9 mouse cellular contexts compared by ENCODE assay signal in the genomic region with DNA sequence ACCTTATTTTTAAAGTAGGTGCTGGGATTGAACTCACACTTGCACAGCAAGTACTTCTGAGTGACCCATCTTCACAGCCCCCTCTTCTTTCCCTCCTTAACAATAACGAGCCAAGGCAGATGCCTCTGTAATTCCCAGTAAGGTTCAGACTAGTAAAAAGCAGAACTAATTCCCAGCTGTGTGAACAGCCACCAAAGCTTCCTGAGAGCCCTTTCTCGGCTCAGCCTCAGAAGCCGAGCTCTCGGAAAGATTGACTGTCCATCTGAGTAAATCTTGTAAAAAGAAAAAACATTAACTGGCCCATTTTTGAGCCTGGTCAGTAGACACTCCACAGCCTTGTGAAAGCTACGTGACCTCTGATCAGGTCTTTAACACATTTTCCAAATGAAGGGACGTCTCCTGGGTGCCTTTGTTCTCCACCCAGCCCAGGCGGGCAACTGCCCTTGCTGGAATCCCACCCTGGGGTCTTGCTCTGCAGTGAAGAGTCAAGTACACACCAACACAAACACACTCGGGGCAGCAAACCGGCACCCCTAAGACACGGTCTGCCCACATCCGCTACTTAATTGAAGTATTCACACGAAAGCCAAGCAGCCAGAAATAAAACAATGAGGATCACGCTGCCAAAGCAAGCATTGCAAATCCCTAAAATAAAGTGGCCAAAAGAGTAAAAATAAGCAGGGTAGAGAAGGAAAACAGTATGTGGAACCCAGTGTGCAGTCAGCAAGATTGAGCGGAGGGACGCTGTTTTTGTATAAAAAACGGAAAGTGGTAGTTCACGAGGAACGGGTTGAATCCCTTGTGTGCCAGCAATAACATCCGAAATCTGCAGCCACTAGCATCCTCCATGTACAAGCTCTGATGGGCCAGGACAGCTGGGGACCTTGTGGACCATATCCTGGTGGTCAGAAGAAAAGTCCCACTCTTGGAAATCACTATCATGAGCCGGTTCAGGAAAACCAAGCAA.
DNase-seq lines count a peak whose midpoint lies in the region; ATAC-seq and TF ChIP-seq lines count a peak whose summit lies in the region.
"Had no signal": no experiment of that assay in that cellular context is flagged by ENCODE, and none has a peak within 500 bp of the region (broad histone marks: within the 10 kb centered on the region; RNA-seq: fewer than 3 reads in every experiment).

No protein-coding gene starts in this region.

- TF ChIP-seq POLR2A in kidney, adult 2 months (IDR thresholded peaks at IDR 0.05; ENCODE audit: low read depth, low read length) = no peak

- H3K4me2 ChIP-seq in hindbrain, embryonic 12.5 days (replicated peaks) = peak overlapping the region; percentile 41
- peak overlapping the region; percentile 28 for H3K4me2 ChIP-seq in midbrain, embryonic 16.5 days (ENCODE audit: low read length)

- no peaks in the 10 kb centered on the region for H3K9me3 ChIP-seq in hindbrain, embryonic 12.5 days (replicated peaks)
- no peaks in the 10 kb centered on the region for H3K9me3 ChIP-seq in midbrain, embryonic 16.5 days (replicated peaks; ENCODE audit: control insufficient read depth, low read length, poor library complexity, severe bottlenecking)

- no peak for TF ChIP-seq CTCF in kidney, adult 2 months (conservative IDR thresholded peaks at IDR 0.05; ENCODE audit: insufficient read depth, insufficient read length, low read depth, low read length)

- H3K27ac ChIP-seq in kidney, adult 2 months (ENCODE audit: insufficient read depth, low read depth, low read length) = peak overlapping the region; percentile 9
- H3K27ac ChIP-seq in hindbrain, embryonic 12.5 days = 0 out of 2 replicates have a peak overlapping the region, but pooled peaks have one; percentile 31
- H3K27ac ChIP-seq in midbrain, embryonic 16.5 days (ENCODE audit: low read length) = peak overlapping the region; percentile 24; the same call in 1 of the 2 replicates
- H3K27ac ChIP-seq: macrophage had no signal

- H3K4me1 ChIP-seq in kidney, adult 2 months (ENCODE audit: control insufficient read depth, insufficient read depth, low read length) = peaks cover 20% of the 10 kb centered on the region
- H3K4me1 ChIP-seq in hindbrain, embryonic 12.5 days = peaks cover 26% of the 10 kb centered on the region
- H3K4me1 ChIP-seq in midbrain, embryonic 16.5 days (ENCODE audit: control insufficient read depth, insufficient read depth, low read length) = peaks cover 23% of the 10 kb centered on the region

- no peaks in the 10 kb centered on the region for H3K27me3 ChIP-seq in kidney, adult 2 months (replicated peaks; ENCODE audit: control insufficient read depth, insufficient read depth, low read length)
- no peaks in the 10 kb centered on the region for H3K27me3 ChIP-seq in hindbrain, embryonic 12.5 days
- no peaks in the 10 kb centered on the region for H3K27me3 ChIP-seq in midbrain, embryonic 16.5 days (ENCODE audit: control insufficient read depth, insufficient read depth, low read depth, low read length)

- DNase-seq in kidney, adult 2 months = peak; percentile 43
- DNase-seq in kidney, adult 11 months = no peak
- DNase-seq in fibroblast of lung, adult 2 months (ENCODE audit: low read depth) = peak; percentile 54
- DNase-seq in cerebellum, adult 8-10 months = no peak
- no peak for DNase-seq in thymus, postnatal 14 days
- DNase-seq in urinary bladder, adult 18-20 months (ENCODE audit: low spot score in 2 of 2) = no peak

- no peaks in the 10 kb centered on the region for H3K36me3 ChIP-seq in kidney, adult 2 months (ENCODE audit: control insufficient read depth, insufficient read depth, low read length)
- H3K36me3 ChIP-seq in hindbrain, embryonic 12.5 days = no peaks in the 10 kb centered on the region
- H3K36me3 ChIP-seq in midbrain, embryonic 16.5 days (ENCODE audit: control insufficient read depth, insufficient read depth, low read length) = no peaks in the 10 kb centered on the region

- H3K9ac ChIP-seq in hindbrain, embryonic 12.5 days = no peak overlapping the region
- H3K9ac ChIP-seq in midbrain, embryonic 16.5 days (ENCODE audit: low read depth, low read length) = peak overlapping the region; percentile 13; the same call in 1 of the 2 replicates

- WGBS in kidney, adult 2 months = 46% methylated on average over 20 of the region's 20 CpGs
- WGBS in hindbrain, embryonic 12.5 days = 29% methylated on average over 20 of the region's 20 CpGs
- WGBS in midbrain, embryonic 16.5 days = 20% methylated on average over 20 of the region's 20 CpGs

- peak overlapping the region; percentile 10 for H3K4me3 ChIP-seq in kidney, adult 2 months (ENCODE audit: insufficient read depth, low read depth, low read length)
- H3K4me3 ChIP-seq in hindbrain, embryonic 12.5 days = no peak overlapping the region
- H3K4me3 ChIP-seq in midbrain, embryonic 16.5 days (ENCODE audit: low read depth, low read length) = no peak overlapping the region

- 0 out of 2 replicates have a peak, but pooled peaks have one; percentile 18 for ATAC-seq in hindbrain, embryonic 12.5 days (ENCODE audit: low FRiP score)
- ATAC-seq in midbrain, embryonic 16.5 days = no peak; the same call in 1 of the 2 replicates

Comparison
In these comparisons a context has a peak if more than half of its experiments do, and no peak if none do; other contexts are left out.
1. DNase-seq: peak in kidney, adult 2 months (single experiment) and fibroblast of lung, adult 2 months (single experiment); none in kidney, adult 11 months (single experiment), cerebellum, adult 8-10 months (single experiment), thymus, postnatal 14 days (single experiment) and urinary bladder, adult 18-20 months (0 of 2).
2. Peak in every context shown above with its lines, with median percentiles within 50 percentile points of each other: H3K27ac ChIP-seq.